Comparison of ENCODE assay signal across 20 mouse cellular contexts in the genomic region with DNA sequence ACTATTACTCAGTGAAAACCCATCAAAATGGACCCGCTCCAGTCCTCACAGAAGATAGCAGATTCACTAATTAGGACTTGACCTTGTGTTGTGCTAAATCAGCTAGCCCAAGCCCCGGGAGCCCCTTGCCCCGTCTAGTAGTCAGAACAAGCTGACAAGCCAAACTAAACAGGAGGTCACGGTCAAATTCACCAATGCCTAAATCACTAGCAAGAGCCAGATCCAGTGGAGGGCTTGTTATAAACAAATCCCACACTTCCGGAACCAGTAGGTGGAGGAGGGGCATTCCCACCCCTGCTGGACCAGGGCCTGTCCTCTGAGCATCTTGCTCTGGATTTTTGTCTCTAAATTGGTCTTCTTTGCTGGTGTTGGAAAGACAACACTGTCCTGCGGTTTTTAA.
DNase-seq lines count a peak whose midpoint lies in the region; ATAC-seq and TF ChIP-seq lines count a peak whose summit lies in the region.
"Had no signal": no experiment of that assay in that cellular context is flagged by ENCODE, and none has a peak within 500 bp of the region (broad histone marks: within the 10 kb centered on the region; RNA-seq: fewer than 3 reads in every experiment).

No protein-coding gene starts in this region.

- no peak overlapping the region for H3K9ac ChIP-seq in limb, embryonic 11.5 days (ENCODE audit: low read length)
- no peak overlapping the region for H3K9ac ChIP-seq in lung, embryonic 16.5 days (ENCODE audit: low read length)
- H3K9ac ChIP-seq: embryonic facial prominence, embryonic 15.5 days; hindbrain, embryonic 12.5 days had no signal

- no peak overlapping the region for H3K4me2 ChIP-seq in limb, embryonic 11.5 days (ENCODE audit: low read depth, severe bottlenecking)
- no peak overlapping the region for H3K4me2 ChIP-seq in lung, embryonic 16.5 days (ENCODE audit: low read depth, low read length)
- H3K4me2 ChIP-seq: embryonic facial prominence, embryonic 15.5 days; hindbrain, embryonic 12.5 days; midbrain, embryonic 11.5 days had no signal

- 36% methylated on average over 6 of the region's 6 CpGs for WGBS in limb, embryonic 11.5 days
- 59% methylated on average over 6 of the region's 6 CpGs for WGBS in limb, embryonic 10.5 days
- 39% methylated on average over 6 of the region's 6 CpGs for WGBS in lung, embryonic 16.5 days

- H3K4me3 ChIP-seq in limb, embryonic 11.5 days (ENCODE audit: low read depth, low read length) = no peak overlapping the region
- H3K4me3 ChIP-seq in limb, embryonic 10.5 days = no peak overlapping the region
- no peak overlapping the region for H3K4me3 ChIP-seq in lung, embryonic 16.5 days (ENCODE audit: low read length)
- no peak overlapping the region for H3K4me3 ChIP-seq in layer of hippocampus, adult 2 months
- H3K4me3 ChIP-seq: embryonic facial prominence, embryonic 15.5 days; heart, embryonic 10.5 days; hindbrain, embryonic 12.5 days had no signal

- TF ChIP-seq CTCF in layer of hippocampus, adult 2 months (conservative IDR thresholded peaks at IDR 0.05) = no peak

- intact Hi-C loops in gastrocnemius, postnatal 14 days (cut with DNase I; ENCODE audit: low total_unique reads) = no loop called here

- no peaks in the 10 kb centered on the region for H3K36me3 ChIP-seq in limb, embryonic 11.5 days (ENCODE audit: control insufficient read depth, insufficient read depth, low read length)
- no peaks in the 10 kb centered on the region for H3K36me3 ChIP-seq in limb, embryonic 10.5 days
- H3K36me3 ChIP-seq in lung, embryonic 16.5 days (ENCODE audit: control insufficient read depth, insufficient read depth, low read length) = no peaks in the 10 kb centered on the region
- H3K36me3 ChIP-seq: embryonic facial prominence, embryonic 15.5 days; G1E; heart, embryonic 10.5 days; hindbrain, embryonic 12.5 days had no signal

- H3K27ac ChIP-seq in limb, embryonic 11.5 days (replicated peaks; ENCODE audit: low read depth, low read length) = no peak overlapping the region
- no peak overlapping the region for H3K27ac ChIP-seq in limb, embryonic 10.5 days
- H3K27ac ChIP-seq in lung, embryonic 16.5 days (ENCODE audit: low read length) = no peak overlapping the region
- no peak overlapping the region for H3K27ac ChIP-seq in layer of hippocampus, adult 2 months
- H3K27ac ChIP-seq: embryonic facial prominence, embryonic 15.5 days; heart, embryonic 10.5 days; hindbrain, embryonic 12.5 days had no signal

- H3K9me3 ChIP-seq in limb, embryonic 11.5 days (ENCODE audit: control insufficient read depth, low read length) = no peaks in the 10 kb centered on the region
- H3K9me3 ChIP-seq in limb, embryonic 10.5 days (replicated peaks) = no peaks in the 10 kb centered on the region
- H3K9me3 ChIP-seq in lung, embryonic 16.5 days (ENCODE audit: control insufficient read depth, low read length) = no peaks in the 10 kb centered on the region
- H3K9me3 ChIP-seq: embryonic facial prominence, embryonic 15.5 days; heart, embryonic 10.5 days; hindbrain, embryonic 12.5 days had no signal

- no peaks in the 10 kb centered on the region for H3K27me3 ChIP-seq in limb, embryonic 11.5 days (ENCODE audit: control insufficient read depth, insufficient read depth, low read length)
- peaks cover 25% of the 10 kb centered on the region for H3K27me3 ChIP-seq in limb, embryonic 10.5 days (ENCODE audit: low read depth, poor library complexity, severe bottlenecking)
- H3K27me3 ChIP-seq in lung, embryonic 16.5 days (ENCODE audit: control insufficient read depth, insufficient read depth, low read depth, low read length) = no peaks in the 10 kb centered on the region
- H3K27me3 ChIP-seq: embryonic facial prominence, embryonic 15.5 days; hindbrain, embryonic 12.5 days had no signal

- peaks cover 12% of the 10 kb centered on the region for H3K4me1 ChIP-seq in limb, embryonic 11.5 days (ENCODE audit: control insufficient read depth, insufficient read depth, low read length)
- peaks cover 36% of the 10 kb centered on the region for H3K4me1 ChIP-seq in limb, embryonic 10.5 days
- peaks cover 3% of the 10 kb centered on the region; the same call in 1 of the 2 replicates for H3K4me1 ChIP-seq in lung, embryonic 16.5 days (replicated peaks; ENCODE audit: control insufficient read depth, insufficient read depth, low read length)
- H3K4me1 ChIP-seq: embryonic facial prominence, embryonic 15.5 days had no signal

- peak; percentile 31 for DNase-seq in embryo, embryonic 11 days
- no peak for DNase-seq in embryo, embryonic 10.5 days (ENCODE audit: low spot score)
- DNase-seq in limb, embryonic 11.5 days (ENCODE audit: low spot score) = peak; percentile 36
- DNase-seq in limb, embryonic 10.5 days (ENCODE audit: low spot score) = no peak
- peak; percentile 26 for DNase-seq in mesoderm, embryonic 11.5 days (ENCODE audit: low read depth, low spot score)
- no peak for DNase-seq in gastrocnemius, postnatal 14 days
- no peak for DNase-seq in layer of hippocampus, adult 2 months (ENCODE audit: low spot score in 2 of 2)
- DNase-seq: adrenal gland, postnatal 10 days; cerebellum, adult 9-11 months; liver; right cerebral cortex, postnatal 14 days; thymus, postnatal 36 days had no signal

- ATAC-seq in limb, embryonic 11.5 days (ENCODE audit: insufficient number of reproducible peaks, low FRiP score, low TSS enrichment, low read depth) = no peak
- peak; percentile 57; the same call in 1 of the 2 replicates for ATAC-seq in lung, embryonic 16.5 days (ENCODE audit: low read depth)
- ATAC-seq: activated CD4-positive, CD25-positive, alpha-beta regulatory T cell, adult 4 months; forebrain, embryonic 16.5 days had no signal

Comparison
In these comparisons a context has a peak if more than half of its experiments do, and no peak if none do; other contexts are left out.
1. DNase-seq: peak in embryo, embryonic 11 days (single experiment), limb, embryonic 11.5 days (single experiment) and mesoderm, embryonic 11.5 days (single experiment); none in embryo, embryonic 10.5 days (single experiment), limb, embryonic 10.5 days (single experiment), gastrocnemius, postnatal 14 days (single experiment) and layer of hippocampus, adult 2 months (0 of 2).